Mouse (Mus musculus) embryo, embryonic 10 days (tissue): Measurements from ENCODE around the gene Farp1.

Experiments used
- DNase-seq: peaks from one replicate; pipeline ENCODE4 v3.0.0-alpha.2; 2015; ENCODE audit warnings: low spot score

Gene Farp1

GRCm38 (mm10) chr14:121145698-121146097, 110.7 kb downstream of the Farp1 start:
- DNase-seq = no peak

- no peak for DNase-seq
These were observed 111.2 kb downstream of the Farp1 start for GRCm38 (mm10) chr14:121146213-121146612.

GRCm38 (mm10) chr14:121147026-121147425, 112.0 kb downstream of the Farp1 start:
- no peak for DNase-seq

- no peak for DNase-seq
These were observed 113.2 kb downstream of the Farp1 start for GRCm38 (mm10) chr14:121148088-121148785.

GRCm38 (mm10) chr14:121149984-121150383, 115.0 kb downstream of the Farp1 start:
- no peak for DNase-seq

GRCm38 (mm10) chr14:121151837-121152236, 116.8 kb downstream of the Farp1 start:
- DNase-seq = no peak

GRCm38 (mm10) chr14:121152771-121153170, 117.8 kb downstream of the Farp1 start:
- no peak for DNase-seq

- no peak for DNase-seq
These were observed 118.3 kb downstream of the Farp1 start for GRCm38 (mm10) chr14:121153260-121153659.

- no peak for DNase-seq
These were observed 120.2 kb downstream of the Farp1 start for GRCm38 (mm10) chr14:121155173-121155572.

- DNase-seq = no peak
These were observed 123.6 kb downstream of the Farp1 start for GRCm38 (mm10) chr14:121158616-121159015.

- no peak for DNase-seq
These were observed 127.8 kb downstream of the Farp1 start for GRCm38 (mm10) chr14:121162822-121163221.

GRCm38 (mm10) chr14:121164866-121165265, 129.9 kb downstream of the Farp1 start:
- no peak for DNase-seq

GRCm38 (mm10) chr14:121165408-121166037, 130.5 kb downstream of the Farp1 start:
- DNase-seq = no peak

- no peak for DNase-seq
These were observed 131.0 kb downstream of the Farp1 start for GRCm38 (mm10) chr14:121166038-121166436.

- no peak for DNase-seq
These were observed 133.7 kb downstream of the Farp1 start for GRCm38 (mm10) chr14:121168716-121169115.

GRCm38 (mm10) chr14:121170321-121170720, 135.3 kb downstream of the Farp1 start:
- DNase-seq = no peak

GRCm38 (mm10) chr14:121172065-121173036, 137.4 kb downstream of the Farp1 start:
- DNase-seq = no peak

- no peak for DNase-seq
These were observed 140.4 kb downstream of the Farp1 start for GRCm38 (mm10) chr14:121175385-121175784.

- no peak for DNase-seq
These were observed 140.9 kb downstream of the Farp1 start for GRCm38 (mm10) chr14:121175861-121176260.

- DNase-seq = no peak
These were observed 142.9 kb downstream of the Farp1 start for GRCm38 (mm10) chr14:121177907-121178306.

GRCm38 (mm10) chr14:121180611-121181010, 145.6 kb downstream of the Farp1 start:
- DNase-seq = no peak

GRCm38 (mm10) chr14:121181798-121182197, 146.8 kb downstream of the Farp1 start:
- DNase-seq = no peak

GRCm38 (mm10) chr14:121182967-121183366, 148.0 kb downstream of the Farp1 start:
- DNase-seq = no peak
